Mouse (Mus musculus): ENCODE data around the gene Rasa2. TPM values are rescaled to one million over a fixed set of nuclear protein-coding genes. Genes with fewer than 3 reads are reported as not detected.

Gene Rasa2
- polyA plus RNA-seq, 1 experiment from 2014 or later, result 13.4 TPM

- H3K27ac ChIP-seq (ENCODE audit: low read length), result no peak overlapping the region
- H3K4me2 ChIP-seq (ENCODE audit: low read depth, low read length), result no peak overlapping the region
- WGBS, result 90% methylated on average over 12 of the region's 12 CpGs
- no peaks in the 10 kb centered on the region for H3K27me3 ChIP-seq (ENCODE audit: control insufficient read depth, insufficient read depth, low read length)
- no peak overlapping the region for H3K4me3 ChIP-seq (ENCODE audit: low read length)
- ATAC-seq (replicated peaks; ENCODE audit: extremely low read depth, insufficient read depth, low FRiP score), result no peak
- peaks cover 3% of the 10 kb centered on the region; the same call in 1 of the 2 replicates for H3K4me1 ChIP-seq (ENCODE audit: control insufficient read depth, insufficient read depth, low read length)
- no peaks in the 10 kb centered on the region for H3K9me3 ChIP-seq (replicated peaks; ENCODE audit: control insufficient read depth, low read length)
- H3K9ac ChIP-seq (ENCODE audit: low read length), result no peak overlapping the region
- H3K36me3 ChIP-seq (ENCODE audit: control insufficient read depth, insufficient read depth), result no peaks in the 10 kb centered on the region
These were observed 39.8 kb upstream of the Rasa2 start for GRCm38 (mm10) chr9:96671249-96671648.

DNA sequence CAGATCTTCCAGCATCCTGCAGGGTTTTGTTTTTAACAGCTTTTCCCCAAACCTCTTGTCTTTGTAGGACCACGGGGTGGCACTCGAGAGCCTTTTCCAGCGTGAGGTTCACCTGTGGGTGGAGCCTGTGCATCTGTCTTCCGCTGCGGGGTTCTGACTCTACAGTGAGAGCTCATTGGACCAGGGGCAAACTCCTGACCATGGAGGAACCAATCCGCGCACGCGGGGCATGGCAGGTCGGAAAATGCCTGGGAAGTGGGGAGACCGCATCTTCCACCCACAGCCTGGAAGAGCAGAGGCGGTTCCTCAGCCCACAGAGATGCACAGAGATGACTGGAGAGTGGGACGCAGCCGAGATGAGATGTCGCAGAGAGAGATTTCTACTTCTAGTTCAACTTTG, 38.5 kb upstream of the Rasa2 start:
- H3K27ac ChIP-seq (ENCODE audit: low read length), result no peak overlapping the region
- WGBS, result 4% methylated on average over 15 of the region's 15 CpGs

GRCm38 (mm10) chr9:96668628-96669027, 37.2 kb upstream of the Rasa2 start:
- Histone ChIP-seq H3K27me3 (ENCODE audit: control insufficient read depth, insufficient read depth, low read length) (no peaks in the 10 kb centered on the region), H3K9me3 (replicated peaks; ENCODE audit: control insufficient read depth, low read length) (no peaks in the 10 kb centered on the region), H3K4me2 (ENCODE audit: low read depth, low read length) (no peak overlapping the region), H3K36me3 (ENCODE audit: control insufficient read depth, insufficient read depth) (no peaks in the 10 kb centered on the region), H3K4me3 (ENCODE audit: low read length) (no peak overlapping the region), H3K4me1 (ENCODE audit: control insufficient read depth, insufficient read depth, low read length) (peaks cover 3% of the 10 kb centered on the region; the same call in 1 of the 2 replicates), H3K27ac (ENCODE audit: low read length) (no peak overlapping the region), H3K9ac (ENCODE audit: low read length) (no peak overlapping the region)
- ATAC-seq (replicated peaks; ENCODE audit: extremely low read depth, insufficient read depth, low FRiP score), result no peak
- WGBS, result 46% methylated on average over 5 of the region's 5 CpGs

More for the DNA sequence above, 38.5 kb upstream of the Rasa2 start:
- Histone ChIP-seq H3K9ac (ENCODE audit: low read length) (peak overlapping the region; percentile 66), H3K27me3 (ENCODE audit: control insufficient read depth, insufficient read depth, low read length) (no peaks in the 10 kb centered on the region), H3K4me1 (ENCODE audit: control insufficient read depth, insufficient read depth, low read length) (peaks cover 3% of the 10 kb centered on the region; the same call in 1 of the 2 replicates), H3K4me3 (ENCODE audit: low read length) (peak overlapping the region; percentile 56), H3K4me2 (ENCODE audit: low read depth, low read length) (peak overlapping the region; percentile 86), H3K9me3 (replicated peaks; ENCODE audit: control insufficient read depth, low read length) (no peaks in the 10 kb centered on the region), H3K36me3 (ENCODE audit: control insufficient read depth, insufficient read depth) (no peaks in the 10 kb centered on the region)
- ATAC-seq (replicated peaks; ENCODE audit: extremely low read depth, insufficient read depth, low FRiP score), result peak; percentile 100

DNA sequence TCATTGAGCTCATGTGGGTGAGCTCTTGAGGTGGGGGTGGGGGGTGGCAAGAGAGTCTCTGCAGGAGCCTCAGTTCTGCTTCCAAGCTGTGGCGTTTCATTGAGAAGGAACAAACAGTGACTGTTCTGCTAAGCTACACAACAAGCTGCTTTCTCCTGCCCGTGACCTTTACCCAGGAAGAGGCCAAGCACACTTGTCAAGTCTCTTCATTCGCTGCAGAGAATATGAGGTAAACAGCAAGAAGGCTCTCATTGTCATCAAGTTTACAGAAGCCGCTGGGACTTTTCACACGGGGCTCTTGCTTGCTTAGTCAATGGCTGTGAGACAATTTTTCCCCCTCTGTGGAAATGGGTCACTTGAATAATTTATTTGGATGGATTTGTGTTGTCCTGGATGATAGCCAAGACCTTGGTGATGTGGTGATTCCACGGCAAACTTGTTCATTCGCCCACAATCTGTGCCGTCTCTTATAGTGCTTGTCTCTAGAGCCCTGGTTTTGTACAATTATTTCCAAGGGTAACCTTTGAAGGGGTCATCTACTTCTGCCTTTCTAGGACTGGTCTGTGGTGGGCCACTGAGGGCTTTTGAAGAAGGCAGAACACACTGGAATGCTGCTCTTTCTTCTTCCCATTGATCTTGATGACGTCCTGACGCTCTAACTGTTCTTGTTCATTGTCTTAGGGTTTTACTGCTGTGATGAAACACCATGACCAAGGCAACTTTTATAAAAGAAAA, 29.3 kb upstream of the Rasa2 start:
- Histone ChIP-seq H3K27me3 (ENCODE audit: control insufficient read depth, insufficient read depth, low read length) (no peaks in the 10 kb centered on the region), H3K4me3 (ENCODE audit: low read length) (no peak overlapping the region), H3K9ac (ENCODE audit: low read length) (no peak overlapping the region), H3K4me2 (ENCODE audit: low read depth, low read length) (no peak overlapping the region), H3K4me1 (ENCODE audit: control insufficient read depth, insufficient read depth, low read length) (no peaks in the 10 kb centered on the region), H3K36me3 (ENCODE audit: control insufficient read depth, insufficient read depth) (no peaks in the 10 kb centered on the region), H3K9me3 (replicated peaks; ENCODE audit: control insufficient read depth, low read length) (no peaks in the 10 kb centered on the region), H3K27ac (ENCODE audit: low read length) (no peak overlapping the region)
- no peak for ATAC-seq (replicated peaks; ENCODE audit: extremely low read depth, insufficient read depth, low FRiP score)
- 79% methylated on average over 10 of the region's 10 CpGs for WGBS

DNA sequence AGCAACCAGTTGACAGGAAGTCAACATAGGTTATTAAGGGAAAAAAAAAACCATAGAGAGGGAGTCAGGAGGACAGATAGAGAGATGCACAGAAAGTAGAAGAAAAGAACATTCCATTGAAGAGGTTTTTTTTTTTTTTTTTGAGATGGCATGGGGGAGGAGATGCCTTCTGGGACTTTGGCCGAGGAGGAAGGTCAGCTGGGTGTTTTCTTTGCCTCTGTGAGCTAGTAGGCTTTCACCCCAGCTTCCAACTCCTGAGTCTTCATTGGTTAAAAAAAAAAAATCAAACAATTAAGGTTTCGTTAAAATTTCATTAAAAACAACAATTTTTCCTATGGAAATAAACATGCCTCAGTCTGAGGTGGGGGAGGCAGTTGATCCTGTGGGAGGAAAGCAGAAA, 28.4 kb upstream of the Rasa2 start:
- no peaks in the 10 kb centered on the region for H3K9me3 ChIP-seq (replicated peaks; ENCODE audit: control insufficient read depth, low read length)
- H3K4me3 ChIP-seq (ENCODE audit: low read length), result no peak overlapping the region
- ATAC-seq (replicated peaks; ENCODE audit: extremely low read depth, insufficient read depth, low FRiP score), result no peak
- H3K4me1 ChIP-seq (ENCODE audit: control insufficient read depth, insufficient read depth, low read length), result no peaks in the 10 kb centered on the region
- H3K9ac ChIP-seq (ENCODE audit: low read length), result no peak overlapping the region
- H3K27me3 ChIP-seq (ENCODE audit: control insufficient read depth, insufficient read depth, low read length), result no peaks in the 10 kb centered on the region
- WGBS, result 65% methylated on average over 2 of the region's 2 CpGs
- no peak overlapping the region for H3K27ac ChIP-seq (ENCODE audit: low read length)
- H3K4me2 ChIP-seq (ENCODE audit: low read depth, low read length), result no peak overlapping the region
- H3K36me3 ChIP-seq (ENCODE audit: control insufficient read depth, insufficient read depth), result no peaks in the 10 kb centered on the region

DNA sequence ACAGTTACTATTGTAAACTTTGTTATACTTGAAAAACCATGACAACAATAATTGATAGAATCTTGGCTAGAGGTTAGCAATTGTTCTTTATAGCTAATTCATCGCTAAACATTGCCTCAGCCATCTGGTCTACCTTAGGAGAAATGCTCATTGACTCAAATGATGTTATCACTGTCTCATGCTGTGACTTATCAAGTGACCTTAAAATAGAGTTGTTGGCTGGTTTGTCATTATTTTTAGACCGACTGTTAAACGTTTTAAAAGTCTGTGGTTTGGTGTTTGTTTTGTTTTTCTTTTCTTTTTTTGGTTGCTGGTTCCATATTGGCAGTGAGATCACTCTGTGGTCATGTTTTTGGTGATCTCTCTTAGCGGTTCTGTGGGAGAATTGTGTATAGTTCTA, 22.1 kb upstream of the Rasa2 start:
- ATAC-seq (replicated peaks; ENCODE audit: extremely low read depth, insufficient read depth, low FRiP score), result no peak
- H3K4me2 ChIP-seq (ENCODE audit: low read depth, low read length), result no peak overlapping the region
- H3K27me3 ChIP-seq (ENCODE audit: control insufficient read depth, insufficient read depth, low read length), result no peaks in the 10 kb centered on the region
- no peak overlapping the region for H3K27ac ChIP-seq (ENCODE audit: low read length)
- H3K9ac ChIP-seq (ENCODE audit: low read length), result no peak overlapping the region
- H3K9me3 ChIP-seq (replicated peaks; ENCODE audit: control insufficient read depth, low read length), result no peaks in the 10 kb centered on the region
- WGBS, result 36% methylated on average over 4 of the region's 4 CpGs
- H3K36me3 ChIP-seq (ENCODE audit: control insufficient read depth, insufficient read depth), result no peaks in the 10 kb centered on the region
- no peak overlapping the region for H3K4me3 ChIP-seq (ENCODE audit: low read length)
- H3K4me1 ChIP-seq (ENCODE audit: control insufficient read depth, insufficient read depth, low read length), result no peaks in the 10 kb centered on the region

GRCm38 (mm10) chr9:96652763-96653162, 21.3 kb upstream of the Rasa2 start:
- Histone ChIP-seq H3K9me3 (replicated peaks; ENCODE audit: control insufficient read depth, low read length) (no peaks in the 10 kb centered on the region), H3K4me3 (ENCODE audit: low read length) (no peak overlapping the region), H3K9ac (ENCODE audit: low read length) (no peak overlapping the region), H3K27ac (ENCODE audit: low read length) (no peak overlapping the region), H3K4me2 (ENCODE audit: low read depth, low read length) (no peak overlapping the region), H3K4me1 (ENCODE audit: control insufficient read depth, insufficient read depth, low read length) (no peaks in the 10 kb centered on the region), H3K36me3 (ENCODE audit: control insufficient read depth, insufficient read depth) (no peaks in the 10 kb centered on the region), H3K27me3 (ENCODE audit: control insufficient read depth, insufficient read depth, low read length) (no peaks in the 10 kb centered on the region)
- no peak for ATAC-seq (replicated peaks; ENCODE audit: extremely low read depth, insufficient read depth, low FRiP score)
- 58% methylated on average over 6 of the region's 6 CpGs for WGBS

GRCm38 (mm10) chr9:96650807-96651206, 19.4 kb upstream of the Rasa2 start:
- Histone ChIP-seq H3K9ac (ENCODE audit: low read length) (no peak overlapping the region), H3K4me2 (ENCODE audit: low read depth, low read length) (no peak overlapping the region), H3K27ac (ENCODE audit: low read length) (no peak overlapping the region), H3K36me3 (ENCODE audit: control insufficient read depth, insufficient read depth) (no peaks in the 10 kb centered on the region), H3K27me3 (ENCODE audit: control insufficient read depth, insufficient read depth, low read length) (no peaks in the 10 kb centered on the region), H3K4me3 (ENCODE audit: low read length) (no peak overlapping the region), H3K4me1 (ENCODE audit: control insufficient read depth, insufficient read depth, low read length) (no peaks in the 10 kb centered on the region), H3K9me3 (replicated peaks; ENCODE audit: control insufficient read depth, low read length) (no peaks in the 10 kb centered on the region)
- 76% methylated on average over 7 of the region's 7 CpGs for WGBS
- no peak for ATAC-seq (replicated peaks; ENCODE audit: extremely low read depth, insufficient read depth, low FRiP score)

DNA sequence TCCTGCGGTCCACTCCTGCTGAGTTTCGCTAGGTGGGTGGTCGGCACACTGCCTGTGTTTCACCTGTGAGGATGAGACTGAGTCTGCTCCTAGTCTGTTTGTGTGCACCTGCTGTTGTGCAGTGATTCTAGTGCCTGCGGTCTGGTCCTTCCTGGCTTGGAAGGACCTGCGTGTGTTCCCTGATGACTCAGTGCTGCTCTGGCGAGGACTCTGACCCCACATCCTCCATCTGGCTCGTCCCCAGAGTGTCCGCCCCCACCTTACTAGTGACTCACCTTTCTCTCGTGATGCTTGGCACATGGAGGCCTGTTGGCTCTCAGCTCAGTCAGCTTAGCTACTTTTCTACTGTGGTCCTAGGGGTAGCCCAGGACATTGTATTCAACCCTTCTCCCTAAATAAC, 18.5 kb upstream of the Rasa2 start:
- Histone ChIP-seq H3K4me3 (ENCODE audit: low read length) (no peak overlapping the region), H3K27ac (ENCODE audit: low read length) (no peak overlapping the region), H3K36me3 (ENCODE audit: control insufficient read depth, insufficient read depth) (no peaks in the 10 kb centered on the region), H3K4me1 (ENCODE audit: control insufficient read depth, insufficient read depth, low read length) (no peaks in the 10 kb centered on the region), H3K9ac (ENCODE audit: low read length) (no peak overlapping the region), H3K9me3 (replicated peaks; ENCODE audit: control insufficient read depth, low read length) (no peaks in the 10 kb centered on the region), H3K4me2 (ENCODE audit: low read depth, low read length) (no peak overlapping the region), H3K27me3 (ENCODE audit: control insufficient read depth, insufficient read depth, low read length) (no peaks in the 10 kb centered on the region)
- no peak for ATAC-seq (replicated peaks; ENCODE audit: extremely low read depth, insufficient read depth, low FRiP score)
- 46% methylated on average over 9 of the region's 9 CpGs for WGBS
